Mouse (Mus musculus): ENCODE results near the gene Rps6ka3. TPM values are rescaled to one million over a fixed set of nuclear protein-coding genes. Genes with fewer than 3 reads are reported as not detected.

The Rps6ka3 gene
- total RNA-seq (2021), result 10 to 100 TPM; 29.0 to 44.6 TPM
- long read RNA-seq, experiment 1, partial matches to known transcripts, result 1 of 4 reads
- long read RNA-seq, experiment 1, other reads (novel, unspliced or antisense), result 3 of 4 reads
- long read RNA-seq, experiment 2, partial matches to known transcripts, result 0 of 1 reads
- long read RNA-seq, experiment 2, other reads (novel, unspliced or antisense), result 1 of 1 reads

DNA sequence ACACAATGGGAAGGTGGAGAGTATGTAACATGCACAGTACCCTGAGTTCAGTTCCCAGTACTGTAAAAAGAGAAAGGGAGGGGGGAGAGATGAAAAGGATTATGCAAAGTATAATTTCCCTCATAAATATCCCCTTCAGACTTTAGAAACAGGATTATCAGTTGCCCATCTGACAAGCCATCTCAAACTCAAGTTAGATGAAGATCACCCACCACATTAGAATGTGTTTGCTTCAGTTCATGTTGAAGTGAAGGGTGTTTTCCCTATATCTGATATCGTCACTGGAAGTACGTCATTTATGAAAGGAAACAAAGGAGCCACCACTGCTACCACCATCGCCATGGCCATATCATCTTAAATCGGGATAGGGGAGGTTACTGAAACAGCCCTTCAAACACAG lies at the start of gene Rps6ka3:
Gene Rps6ka3, plus strand, starts transcription at position 301 of the 400 bp plus-strand sequence.
- no peak for DNase-seq

DNA sequence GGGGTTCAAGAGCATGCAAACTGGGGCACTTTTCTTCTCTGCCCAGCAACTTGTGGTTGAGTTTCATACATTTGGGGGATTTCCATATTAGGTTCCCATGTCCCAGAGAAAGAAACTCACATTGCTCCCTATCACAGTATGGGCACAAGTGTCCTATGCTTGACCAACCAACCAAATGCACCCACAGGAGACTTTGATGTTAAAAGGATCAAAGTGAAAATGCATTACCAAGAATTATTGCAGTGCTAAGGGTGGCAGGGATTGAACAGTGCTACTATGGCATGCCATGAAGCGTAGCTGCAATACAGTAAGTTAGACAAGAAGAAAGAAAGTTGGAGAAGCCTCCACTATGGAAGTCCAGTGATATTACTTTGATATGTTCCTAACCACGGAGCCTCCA lies 40.9 kb upstream of the Rps6ka3 start:
- DNase-seq, result no peak

DNA sequence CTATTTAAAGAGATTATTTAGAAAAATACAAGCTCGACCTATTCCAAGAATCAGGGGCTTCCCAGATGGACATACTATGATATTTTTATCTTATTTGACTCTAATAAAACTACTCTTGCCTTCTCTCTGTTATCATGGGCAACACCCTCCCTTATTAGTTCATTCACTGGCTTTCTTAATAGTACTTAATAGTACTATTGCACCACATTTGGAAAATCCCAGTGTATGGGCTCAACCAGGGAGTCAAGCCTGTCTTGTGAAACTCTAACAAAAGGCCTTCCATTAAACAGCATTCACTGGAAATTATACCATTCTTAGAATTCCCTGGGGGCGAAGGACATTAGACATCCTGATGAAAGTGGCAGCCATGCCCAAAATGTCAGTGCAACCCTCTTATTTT lies 38.5 kb upstream of the Rps6ka3 start:
- peak in 1 of 2 experiments; percentile 7 for DNase-seq

DNA sequence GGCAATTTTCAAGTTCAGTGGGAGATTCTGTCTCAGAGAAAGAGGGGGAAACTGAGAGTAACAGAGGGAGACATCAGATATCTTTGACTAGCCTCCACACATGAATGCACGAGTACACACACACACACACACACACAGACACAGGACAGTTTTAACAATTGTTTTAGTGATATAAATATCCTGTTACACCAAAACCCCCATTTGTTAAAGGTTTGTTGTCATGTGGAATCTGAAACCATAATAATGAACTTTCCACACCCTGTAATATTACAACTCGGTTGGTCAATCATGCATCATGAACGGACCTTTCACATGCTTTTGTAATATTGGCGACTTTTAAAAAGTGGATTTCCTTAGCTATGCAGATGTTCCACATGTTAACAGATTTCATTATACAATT lies 18.5 kb upstream of the Rps6ka3 start:
- DNase-seq, result no peak

DNA sequence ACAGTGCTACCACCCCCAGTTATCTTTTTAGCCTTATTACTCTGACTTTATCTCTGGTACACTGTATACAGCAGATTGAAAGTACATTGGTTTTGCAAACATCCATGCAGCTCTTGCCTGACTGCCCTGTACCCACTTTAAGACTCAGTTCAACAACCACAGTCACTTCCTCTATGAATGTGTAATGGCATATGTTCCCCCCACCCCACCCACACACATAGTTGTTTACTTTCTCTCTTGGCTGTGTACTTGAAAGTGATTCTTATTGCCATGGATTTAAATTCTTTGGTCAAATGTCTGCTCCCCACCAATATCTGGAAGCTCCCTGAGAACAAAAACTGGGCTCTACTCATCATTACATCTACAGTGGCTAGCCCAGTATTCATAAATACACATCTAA lies 10.6 kb upstream of the Rps6ka3 start:
- no peak for DNase-seq

DNA sequence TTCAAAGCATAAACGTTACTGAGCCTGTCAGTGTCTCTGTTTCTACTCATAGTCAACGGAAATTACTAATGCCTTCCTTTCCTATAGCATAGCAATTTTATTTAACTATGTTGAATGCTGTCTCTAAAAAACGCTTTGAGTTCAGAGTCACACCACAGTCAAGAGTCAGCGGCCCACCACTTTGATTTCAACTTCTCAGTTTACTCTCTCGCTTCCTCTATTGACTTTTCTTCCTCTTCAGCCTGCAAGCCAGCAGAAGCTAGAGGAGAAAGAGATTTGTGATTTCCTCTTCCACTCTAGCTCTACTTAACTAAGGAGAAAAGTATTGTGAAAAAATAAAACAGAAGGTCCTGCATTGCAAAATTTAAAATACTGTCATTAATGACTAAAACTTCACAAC lies 10.0 kb upstream of the Rps6ka3 start:
- DNase-seq, result peak in 1 of 2 experiments; percentile 24

DNA sequence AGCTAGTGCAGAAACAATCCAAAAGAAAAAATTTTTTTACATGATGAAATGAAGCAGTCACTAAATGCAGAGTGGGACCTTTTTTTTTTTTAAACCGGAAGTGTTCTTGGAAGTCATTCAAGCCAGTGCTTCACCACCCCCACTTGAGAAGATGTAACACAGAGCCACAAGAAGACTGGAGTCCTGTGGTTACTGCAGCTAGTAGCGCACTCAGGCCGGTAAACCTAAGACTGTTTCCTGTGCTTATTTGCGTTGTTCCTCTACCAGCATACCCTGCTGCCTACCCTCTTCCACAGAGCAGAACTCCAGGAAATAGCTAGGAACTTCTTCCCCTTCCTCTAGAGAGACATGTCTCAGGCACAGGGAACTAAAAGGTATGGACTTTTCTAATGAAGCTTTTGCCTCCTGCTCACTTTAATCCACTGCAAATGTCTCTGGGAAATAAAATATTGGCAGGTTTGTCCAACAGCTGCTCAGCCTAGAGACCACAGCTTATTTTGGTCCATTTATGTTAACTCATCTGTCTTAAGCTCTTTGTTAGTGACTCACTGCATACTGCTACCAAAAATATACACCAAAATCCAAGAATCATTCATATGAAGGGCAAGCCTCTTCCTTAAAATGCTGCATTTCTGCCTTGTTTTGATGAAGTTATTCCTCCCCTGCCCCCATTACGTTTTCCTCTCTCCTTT lies 931 bp downstream of the Rps6ka3 start:
- DNase-seq, result peak in 1 of 2 experiments; percentile 5

DNA sequence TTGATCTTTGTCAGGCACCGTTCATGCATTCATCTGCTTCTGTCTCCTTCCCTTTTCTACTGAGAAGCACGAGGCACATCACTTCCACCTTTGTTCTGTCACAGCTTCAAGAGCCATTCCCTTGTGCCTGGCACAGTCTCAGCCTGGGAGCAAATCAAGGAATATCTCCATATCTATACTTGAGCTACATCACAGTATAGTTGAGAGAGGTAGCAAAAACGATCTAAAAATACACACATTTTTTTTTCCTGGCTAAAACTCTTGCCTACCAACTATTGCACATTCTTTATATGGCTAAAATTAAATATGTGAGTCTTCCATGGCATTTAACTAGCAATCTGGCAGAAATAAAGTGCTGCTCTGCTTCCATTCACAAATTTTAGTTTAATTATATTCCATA lies 5.1 kb downstream of the Rps6ka3 start:
- no peak for DNase-seq

DNA sequence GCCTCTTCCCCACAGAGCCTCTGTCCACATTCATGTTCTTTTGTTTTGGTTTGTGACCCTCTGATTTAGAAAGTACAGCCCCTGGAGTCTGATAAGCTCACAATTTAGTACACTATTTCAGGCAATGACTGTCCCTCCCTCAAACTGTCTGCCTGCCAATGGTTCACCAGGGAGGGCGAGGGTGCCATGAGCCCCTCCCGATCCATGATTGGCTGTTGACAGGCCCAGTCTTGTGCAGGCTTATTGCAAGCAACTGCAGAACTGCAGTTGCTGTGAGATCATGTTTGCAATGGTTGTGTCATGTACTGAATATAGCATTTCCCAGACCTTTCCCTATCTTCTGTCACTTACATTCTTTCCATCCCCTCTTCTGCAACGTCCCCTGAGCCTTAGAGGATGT lies 12.4 kb downstream of the Rps6ka3 start:
- DNase-seq, result peak; percentile 7 to 35

DNA sequence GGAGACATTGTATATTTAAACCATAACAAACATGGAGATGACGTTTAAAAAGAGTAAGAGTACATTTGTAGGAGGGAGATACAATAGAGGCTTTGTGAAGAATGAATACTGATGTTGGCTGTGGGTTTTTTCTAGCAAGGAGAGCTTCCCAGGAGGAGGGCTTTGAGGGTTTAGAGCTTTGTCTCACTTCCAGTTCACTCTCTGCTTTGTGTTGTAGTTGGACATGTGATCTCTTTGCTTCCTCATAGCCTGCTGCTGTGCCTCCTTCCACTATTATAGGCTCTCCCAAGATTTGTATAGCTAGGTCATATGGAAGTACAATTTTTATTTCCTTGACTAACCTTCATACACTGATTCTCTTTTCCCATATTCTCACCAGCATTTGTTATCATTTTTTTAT lies 27.2 kb downstream of the Rps6ka3 start:
- no peak for DNase-seq

DNA sequence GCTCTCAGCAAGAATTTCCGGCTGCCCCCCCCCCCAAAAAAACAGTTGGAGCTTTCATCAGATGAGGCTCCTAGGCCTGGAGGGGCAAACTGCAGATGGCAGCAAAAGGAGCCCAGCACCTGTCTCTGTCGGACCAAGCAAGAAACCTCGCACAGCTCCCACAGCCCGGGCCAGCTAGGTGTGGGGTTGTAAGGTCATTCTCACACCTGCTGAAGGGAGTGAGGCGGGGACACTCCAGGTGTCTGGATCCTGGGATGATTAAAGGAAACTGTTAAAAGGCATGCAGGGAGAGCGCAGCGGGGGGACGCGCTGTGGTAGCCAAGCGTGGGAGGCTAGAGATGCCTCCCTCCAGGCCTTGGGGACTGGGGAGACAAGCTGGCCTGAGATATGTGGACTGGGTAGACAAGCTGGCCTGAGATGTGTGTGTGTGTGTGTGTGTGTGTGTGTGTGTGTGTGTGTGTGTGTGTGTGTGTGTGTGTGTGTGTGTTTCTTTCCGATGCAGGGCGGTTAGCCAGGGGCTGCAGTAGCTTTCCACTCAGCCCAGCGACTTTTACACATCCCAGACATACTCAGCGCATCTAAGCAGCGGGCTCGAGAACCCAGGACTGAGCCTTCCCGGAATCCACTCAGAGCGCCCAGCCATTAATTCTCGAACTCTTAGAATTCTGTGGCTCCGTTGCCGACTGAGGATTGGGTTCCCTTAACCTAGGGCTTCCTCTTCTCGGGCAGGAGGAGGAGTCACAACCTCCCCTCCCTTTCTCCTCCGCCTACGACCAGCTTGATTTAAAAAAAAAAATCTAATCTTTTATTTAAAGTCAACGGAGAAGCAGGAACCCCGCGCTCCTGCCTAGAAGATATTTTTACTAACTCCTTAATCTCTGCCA lies 44.1 kb downstream of the Rps6ka3 start:
- peak; percentile 58 to 62 for DNase-seq

DNA sequence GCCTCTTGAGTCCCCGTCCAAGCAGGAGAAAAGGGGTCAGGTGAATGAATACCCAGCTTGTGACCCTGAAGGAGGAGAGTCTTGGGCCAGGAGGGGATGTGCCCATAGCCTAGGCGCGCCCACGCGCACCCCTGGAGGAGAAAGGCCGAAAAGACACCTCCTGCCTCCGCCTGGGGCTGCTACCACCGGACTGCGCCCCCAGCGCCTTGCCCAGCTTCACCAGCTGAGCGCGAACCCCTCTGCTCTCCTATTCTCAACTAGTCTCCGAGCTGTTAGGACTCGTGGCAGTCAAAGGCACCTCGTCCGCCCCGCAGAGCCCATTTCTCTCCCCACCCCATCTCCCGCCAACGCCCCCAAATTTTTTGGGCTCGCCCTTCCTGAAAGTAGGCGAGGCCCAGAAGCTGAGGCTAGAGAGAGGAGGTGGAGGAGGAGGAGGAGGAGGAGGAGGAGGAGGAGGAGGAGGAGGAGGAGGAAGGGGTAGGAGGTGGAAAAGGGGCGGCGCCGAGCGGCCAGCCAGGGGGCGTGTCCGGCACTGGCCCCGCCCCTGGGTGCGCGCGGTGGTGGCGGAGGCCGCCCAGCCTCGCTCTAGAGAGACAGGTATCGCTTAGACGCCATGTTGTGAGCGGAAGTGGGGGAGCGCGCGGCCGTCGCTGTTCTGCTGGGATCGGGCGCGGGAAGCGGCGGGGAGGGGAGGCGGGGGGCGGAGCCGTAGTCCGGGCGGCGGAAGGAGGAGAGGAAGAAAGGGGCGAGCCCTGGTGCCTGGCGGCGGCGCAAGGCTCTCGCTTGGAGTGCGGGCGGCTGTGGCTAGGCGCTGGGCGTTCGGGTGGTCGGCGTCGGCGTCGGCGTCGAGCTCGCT lies 45.2 kb downstream of the Rps6ka3 start:
- DNase-seq, result peak; percentile 84 to 94

DNA sequence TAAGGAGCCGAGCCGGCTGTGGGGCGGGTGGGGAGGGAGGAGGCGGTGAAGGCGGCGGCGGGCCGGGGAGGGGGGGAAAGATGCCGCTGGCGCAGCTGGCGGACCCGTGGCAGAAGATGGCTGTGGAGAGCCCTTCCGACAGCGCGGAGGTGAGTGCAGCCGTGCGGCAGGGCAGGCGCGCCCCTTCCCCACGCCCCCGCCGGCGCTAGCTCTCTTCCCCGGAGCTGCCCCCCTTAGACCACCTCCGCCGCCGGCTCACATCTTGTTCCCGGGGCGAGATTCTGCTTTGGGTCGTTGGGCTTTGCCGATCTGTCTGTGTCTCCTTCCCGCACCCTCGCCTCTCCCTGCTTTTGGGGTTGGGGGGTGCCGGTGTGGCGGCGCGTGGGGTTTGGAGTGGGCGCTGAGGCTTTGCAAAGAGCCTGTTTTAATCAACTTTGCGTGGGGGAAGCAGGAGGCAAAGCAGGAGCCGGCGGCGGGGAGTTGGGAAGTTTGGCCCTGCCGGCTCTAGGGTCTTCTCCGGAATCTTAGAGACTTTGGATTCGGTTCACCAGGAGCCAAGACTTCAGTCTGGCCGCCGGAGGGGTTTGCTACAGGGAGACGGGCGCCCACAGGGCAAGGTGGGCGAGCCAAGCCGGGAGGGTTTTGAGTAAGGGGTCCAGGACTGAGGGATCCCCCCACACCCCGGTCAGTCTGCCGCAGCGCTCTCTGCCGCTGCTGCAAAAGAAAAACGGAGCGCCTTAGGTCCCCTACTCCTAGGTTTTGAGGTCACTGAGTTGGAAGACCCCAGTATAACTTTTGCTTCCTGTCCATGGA lies 46.1 kb downstream of the Rps6ka3 start:
- DNase-seq, result peak in 1 of 2 experiments; percentile 35

DNA sequence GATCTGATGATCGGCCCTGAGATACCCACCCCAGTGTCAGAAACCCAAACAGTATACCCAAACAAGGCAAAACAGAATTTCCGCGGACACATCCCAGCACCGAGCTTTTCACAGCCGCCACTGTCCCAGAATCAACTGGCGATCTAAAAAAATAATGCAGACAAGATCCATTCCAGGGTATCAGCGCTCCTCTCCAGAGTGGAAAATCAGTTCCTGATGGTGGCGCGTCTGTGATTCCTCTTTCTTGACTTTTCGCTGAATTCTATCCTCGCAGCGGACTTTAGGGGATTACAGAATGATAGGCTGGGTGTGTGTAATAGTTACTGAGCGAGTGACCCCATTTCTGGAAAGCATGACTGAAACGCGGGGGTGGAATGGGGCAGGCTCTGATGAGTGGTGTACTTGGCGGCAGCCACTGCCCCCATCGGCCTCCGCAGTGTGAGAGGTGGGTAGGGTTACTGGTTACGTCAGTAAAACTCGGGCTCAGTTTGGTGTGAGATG lies 46.9 kb downstream of the Rps6ka3 start:
- peak; percentile 56 to 57 for DNase-seq

DNA sequence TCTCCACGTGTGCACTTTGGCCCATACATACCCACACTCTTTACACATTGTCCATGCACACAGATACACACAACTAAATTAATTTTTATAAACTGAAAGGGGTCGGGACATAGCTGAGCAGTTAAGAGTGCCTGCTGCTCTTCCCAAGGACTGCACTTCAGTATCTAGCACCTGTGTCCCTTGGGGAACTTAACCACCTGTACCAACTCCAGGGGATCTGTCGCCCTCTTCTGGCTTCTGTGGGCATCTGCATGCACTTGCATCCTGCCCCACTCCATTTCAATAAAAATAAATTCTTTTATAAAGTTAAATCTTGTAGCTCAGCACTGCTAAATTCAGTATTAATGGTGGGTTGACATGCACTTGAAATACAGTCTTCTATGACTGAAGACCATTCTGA lies 54.6 kb downstream of the Rps6ka3 start:
- peak in 1 of 2 experiments; percentile 28 for DNase-seq

DNA sequence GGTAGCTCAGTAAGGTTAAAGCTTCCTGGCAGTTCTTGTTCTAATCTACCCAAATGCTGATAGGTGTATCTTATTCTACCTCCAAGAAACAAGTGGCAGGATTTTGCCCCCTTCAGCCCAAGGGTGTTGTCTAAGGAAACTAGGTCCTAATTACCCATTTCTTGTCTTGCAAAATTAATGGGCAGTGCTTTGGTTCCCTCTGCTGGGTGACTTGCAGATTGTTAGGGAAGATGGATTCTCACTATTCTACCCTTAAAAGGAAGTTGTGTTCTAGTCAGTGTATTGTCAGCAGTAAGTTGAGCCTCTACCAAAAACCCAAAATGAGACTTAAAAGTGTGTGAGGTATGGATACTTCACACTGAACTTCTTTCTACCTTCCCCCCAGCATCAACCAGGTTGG lies 59.0 kb downstream of the Rps6ka3 start:
- DNase-seq, result peak; percentile 25 to 61

DNA sequence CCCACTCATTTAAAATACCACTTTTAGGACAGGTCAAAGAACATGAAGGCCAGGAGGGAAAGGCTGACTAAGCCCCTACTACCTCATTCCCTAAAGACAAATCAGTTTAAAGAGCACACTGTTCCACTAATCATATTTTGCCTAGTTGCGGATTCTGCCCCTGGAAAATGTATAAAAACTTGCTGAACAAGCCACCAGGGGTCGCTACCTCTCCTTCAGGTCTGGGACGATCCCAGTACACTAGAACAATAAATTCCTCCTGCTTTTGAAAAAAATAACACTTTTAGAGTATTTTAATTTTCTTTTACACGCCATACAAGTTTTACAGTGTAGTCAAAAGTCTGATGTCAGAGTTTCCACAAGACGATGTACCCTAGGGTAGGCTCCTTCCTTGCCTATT lies 76.7 kb downstream of the Rps6ka3 start:
- peak in 1 of 2 experiments; percentile 24 for DNase-seq

DNA sequence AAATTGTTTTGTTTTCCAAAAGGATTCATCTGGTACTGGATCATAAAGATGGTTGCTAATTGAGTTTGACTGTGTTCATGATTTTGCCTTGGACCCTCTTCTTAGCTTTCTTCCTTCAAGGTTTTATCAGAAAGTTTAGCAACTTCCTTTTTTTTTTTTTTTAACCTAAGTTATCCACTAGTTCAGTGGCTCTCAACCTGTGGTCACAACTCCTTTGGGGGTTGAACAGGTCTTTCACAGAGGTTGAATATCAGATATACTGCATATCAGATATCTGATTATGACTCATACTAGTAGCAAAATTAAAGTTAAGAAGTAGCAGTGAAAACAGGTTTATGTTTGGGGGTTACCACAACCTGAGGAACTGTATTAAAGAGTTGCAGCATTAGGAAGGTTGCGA lies 85.8 kb downstream of the Rps6ka3 start:
- DNase-seq, result no peak

DNA sequence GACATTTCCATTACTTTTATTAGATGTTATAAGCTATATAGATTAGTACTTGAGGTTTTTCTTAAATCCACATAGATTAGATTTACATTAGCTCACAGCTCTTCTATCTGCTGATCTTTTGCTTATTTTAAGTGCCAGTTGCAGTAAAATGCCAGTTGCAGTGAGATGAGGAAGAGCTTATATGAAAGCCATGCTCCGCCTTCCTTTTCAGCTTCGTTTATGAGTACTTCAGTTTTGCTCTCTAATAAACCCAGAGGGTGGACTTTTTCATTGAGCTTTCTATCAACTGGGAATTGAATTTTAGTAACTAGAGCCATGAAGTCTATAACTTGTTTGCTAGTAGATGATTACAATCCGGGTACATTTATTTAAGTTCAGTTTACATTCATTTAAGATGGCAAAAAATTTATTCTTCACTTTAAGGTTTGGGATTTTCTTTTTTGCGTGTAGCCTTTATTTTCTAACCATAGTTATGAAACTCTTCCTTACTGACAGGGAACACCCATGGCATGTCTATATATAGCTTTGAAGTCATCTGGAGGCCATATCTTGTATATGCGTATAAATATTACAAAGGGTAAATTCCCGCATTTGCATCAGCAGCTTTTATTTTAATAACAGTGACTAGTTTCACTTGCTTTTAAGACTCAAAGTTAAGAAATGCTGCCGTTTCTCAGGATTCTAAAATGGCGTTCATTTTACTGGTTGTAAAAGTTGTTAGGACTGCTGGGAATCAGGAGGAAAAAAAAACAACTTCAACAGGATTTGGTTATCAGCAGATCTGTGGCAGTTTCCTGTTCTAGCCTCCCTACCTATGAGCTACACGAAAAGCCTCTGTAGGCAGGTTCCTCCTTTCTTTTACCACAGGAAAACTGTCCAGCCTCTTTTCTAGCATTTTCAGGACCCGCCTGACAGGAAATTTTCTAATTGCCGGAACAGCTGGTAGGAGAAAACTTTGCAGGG lies 92.5 kb downstream of the Rps6ka3 start:
- DNase-seq, result peak; percentile 30 to 50

DNA sequence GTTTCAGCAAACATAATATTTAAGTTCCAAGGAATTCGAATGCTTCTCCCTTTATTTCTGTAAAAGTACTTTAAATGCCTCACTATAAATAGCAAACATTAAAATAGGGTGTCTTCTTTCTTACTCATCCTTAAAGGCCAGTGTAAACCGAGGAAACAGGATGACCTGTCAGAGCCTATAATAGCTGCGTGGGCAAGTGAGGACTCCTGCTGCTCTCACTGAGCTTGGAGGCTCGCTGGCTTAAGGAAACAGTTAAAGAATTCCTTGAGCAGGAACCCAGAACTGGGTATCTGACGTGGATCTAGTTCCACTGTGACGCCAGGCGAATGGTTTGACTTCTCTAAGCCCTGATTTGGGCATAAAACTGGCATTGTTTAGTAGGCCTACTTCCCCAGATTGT lies 105.2 kb downstream of the Rps6ka3 start:
- DNase-seq, result no peak
